Mouse (Mus musculus): ENCODE results near the gene H2afx.

DNA sequence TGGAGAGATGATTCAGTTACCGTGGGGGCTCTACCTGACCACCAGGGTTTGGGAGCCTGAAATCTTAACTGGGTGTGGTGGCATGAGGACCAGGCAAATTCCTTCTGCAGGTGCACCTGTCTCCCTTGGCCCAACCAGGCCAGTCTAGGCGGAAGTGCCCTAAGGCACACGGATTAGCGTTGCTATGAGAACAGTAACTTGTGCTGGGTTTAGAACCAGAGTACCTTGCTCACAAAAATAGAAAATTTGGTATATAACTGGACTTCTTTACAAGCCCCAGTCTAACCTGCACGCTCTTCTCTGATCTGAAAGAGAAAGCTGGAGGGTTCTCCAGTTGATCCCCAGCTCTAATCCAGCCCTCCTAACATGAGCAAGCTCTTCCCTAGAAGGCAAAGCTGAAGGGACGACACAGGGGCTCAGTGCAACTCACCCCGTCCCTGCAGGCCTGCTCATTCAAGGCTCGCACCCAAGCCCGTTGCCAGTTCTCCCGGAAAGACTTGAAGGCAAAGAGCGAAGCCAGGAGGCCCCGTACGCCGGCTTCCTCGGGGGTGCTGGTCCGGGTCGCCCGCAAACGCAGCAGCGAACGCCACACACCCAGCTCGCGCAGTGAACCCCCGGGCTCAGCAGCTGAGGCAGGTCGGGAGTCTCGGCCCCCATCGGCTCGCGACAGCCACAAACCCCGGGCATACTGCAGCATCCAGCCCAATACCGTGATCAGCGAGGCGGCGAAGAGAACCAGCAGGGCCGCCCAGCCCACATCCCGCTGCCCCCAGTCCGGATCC is 15.2 kb upstream of the H2afx start:
- no peak for TF ChIP-seq CTCF (IDR thresholded peaks at IDR 0.05; ENCODE audit: low read depth)
- no peak for TF ChIP-seq EP300 (optimal IDR thresholded peaks at IDR 0.05)

Data from stomach, postnatal 0 days (tissue).